Mouse (Mus musculus): ENCODE measurements around the gene Myo19.
A peak's percentile ranks its signal among the peaks of the same experiment; 100 is the strongest.

DNA sequence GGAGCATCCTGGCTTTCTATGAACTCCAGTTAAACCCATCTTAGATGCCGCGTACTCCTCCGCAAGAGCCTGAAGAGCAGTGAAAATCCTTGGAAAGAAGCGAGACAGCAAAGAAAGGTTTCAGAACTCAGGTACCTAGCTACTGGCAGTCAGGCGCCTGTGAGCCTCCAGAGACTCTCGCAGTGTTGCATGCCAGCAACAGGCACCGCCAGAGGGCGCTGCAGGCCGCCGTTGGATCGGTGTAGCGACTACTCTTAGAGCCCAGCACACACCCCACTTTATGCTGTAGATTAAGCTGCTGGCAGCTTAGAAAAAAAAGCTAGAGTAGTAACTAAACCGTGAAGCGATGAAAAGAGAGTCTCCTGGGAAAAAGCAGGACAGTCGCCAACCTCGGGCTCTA is 38.5 kb downstream of the Myo19 start:
- TF ChIP-seq CTCF (IDR thresholded peaks at IDR 0.05; ENCODE audit: borderline replicate concordance, insufficient read depth, low read depth, low read length) (peak; percentile 93), POLR2A (IDR thresholded peaks at IDR 0.05; ENCODE audit: borderline replicate concordance, insufficient read depth, low read length) (no peak)

All from cerebellum, adult 2 months (tissue).